Mouse (Mus musculus): ENCODE results near the gene Dst.

- no peak for TF ChIP-seq CTCF (conservative IDR thresholded peaks at IDR 0.05; ENCODE audit: insufficient read depth, insufficient read length, low read depth, low read length)
- TF ChIP-seq POLR2A (IDR thresholded peaks at IDR 0.05; ENCODE audit: low read depth, low read length): no peak
Observed at GRCm38 (mm10) chr1:34231041-34231440, 323.0 kb downstream of the Dst start.

Measured in kidney, adult 2 months (tissue).